Mouse (Mus musculus): Measurements from ENCODE around the gene Acoxl. TPM values are rescaled to one million over a fixed set of nuclear protein-coding genes. Genes with fewer than 3 reads are reported as not detected.

Gene Acoxl
- 1.4 and 1.6 TPM in 2 replicates for polyA plus RNA-seq (2014; fragmentation: Nextera tagmentation; extraction: Ambion mirVana)

DNA sequence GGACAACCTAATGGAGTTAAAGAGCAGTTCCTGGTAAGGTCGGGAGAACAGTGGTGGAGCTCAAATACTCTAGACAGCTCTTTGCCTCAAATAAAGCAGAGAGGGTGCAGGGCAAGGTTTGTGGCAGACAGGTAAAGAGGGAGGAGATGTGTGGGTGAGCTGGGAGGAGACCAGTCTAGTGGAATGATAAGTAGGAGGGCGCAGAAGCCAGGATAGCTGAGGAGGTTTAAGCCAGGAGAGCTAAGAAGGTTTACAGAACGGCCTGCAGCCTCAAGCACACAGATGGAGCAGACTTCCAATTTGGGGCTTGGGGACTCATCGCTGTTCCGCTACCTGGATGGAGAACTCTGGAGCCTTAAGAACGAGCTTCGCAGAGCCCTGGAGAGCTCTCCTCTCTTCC, at the start of gene Acoxl:
Gene Acoxl (plus strand): TSS at position 301 of the 400 bp plus-strand sequence.
- ATAC-seq (ENCODE audit: low FRiP score, low TSS enrichment): no peak
- H3K9ac ChIP-seq (ENCODE audit: low read depth, low read length): no peak within 1 kb of the TSS
- 70% methylated on average over 7 of the region's 7 CpGs for WGBS
- no peak within 1 kb of the TSS for H3K27ac ChIP-seq (ENCODE audit: low read depth, low read length)
- H3K4me3 ChIP-seq (ENCODE audit: low read length): no peak within 1 kb of the TSS
- no peaks in the 10 kb centered on the region for H3K4me1 ChIP-seq (ENCODE audit: control insufficient read depth, insufficient read depth, low read length)
- no peak within 1 kb of the TSS for H3K4me2 ChIP-seq (replicated peaks; ENCODE audit: low read depth, low read length)
- no peaks in the 10 kb centered on the region for H3K9me3 ChIP-seq (ENCODE audit: control insufficient read depth, low read length)
- H3K36me3 ChIP-seq (ENCODE audit: control insufficient read depth, insufficient read depth, low read length): no peaks in the 10 kb centered on the region
- peaks cover 30% of the 10 kb centered on the region for H3K27me3 ChIP-seq (ENCODE audit: control insufficient read depth, insufficient read depth, low read length)

DNA sequence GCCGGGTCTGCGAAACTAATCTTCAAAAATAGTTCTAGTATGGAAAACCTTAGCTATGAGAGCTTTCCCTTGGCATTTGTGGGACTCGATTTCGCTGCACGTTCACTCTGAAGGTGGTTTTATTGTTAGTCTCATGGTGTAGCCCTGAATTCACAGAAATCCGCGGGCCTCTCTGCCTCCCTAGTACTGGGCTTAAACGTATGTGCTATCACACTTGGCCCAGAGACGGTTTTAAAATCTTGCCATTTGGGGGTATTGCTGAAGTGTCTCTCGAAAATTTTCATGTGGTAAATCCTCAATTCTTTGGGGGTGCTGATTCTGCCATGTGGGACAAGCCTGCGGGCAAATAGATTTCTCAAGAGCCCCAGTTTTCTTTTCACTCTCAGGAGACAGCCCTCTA, 49.5 kb upstream of the Acoxl start:
- ATAC-seq (ENCODE audit: low FRiP score, low TSS enrichment): 0 out of 2 replicates have a peak, but pooled peaks have one; percentile 24
- Histone ChIP-seq H3K36me3 (ENCODE audit: control insufficient read depth, insufficient read depth, low read length) (no peaks in the 10 kb centered on the region), H3K27ac (ENCODE audit: low read depth, low read length) (no peak overlapping the region), H3K9ac (ENCODE audit: low read depth, low read length) (peak overlapping the region; percentile 82), H3K4me2 (replicated peaks; ENCODE audit: low read depth, low read length) (peak overlapping the region; percentile 76), H3K9me3 (ENCODE audit: control insufficient read depth, low read length) (no peaks in the 10 kb centered on the region), H3K4me1 (ENCODE audit: control insufficient read depth, insufficient read depth, low read length) (peaks cover 20% of the 10 kb centered on the region), H3K27me3 (ENCODE audit: control insufficient read depth, insufficient read depth, low read length) (no peaks in the 10 kb centered on the region), H3K4me3 (ENCODE audit: low read length) (peak overlapping the region; percentile 77)
- 6% methylated on average over 11 of the region's 11 CpGs for WGBS

DNA sequence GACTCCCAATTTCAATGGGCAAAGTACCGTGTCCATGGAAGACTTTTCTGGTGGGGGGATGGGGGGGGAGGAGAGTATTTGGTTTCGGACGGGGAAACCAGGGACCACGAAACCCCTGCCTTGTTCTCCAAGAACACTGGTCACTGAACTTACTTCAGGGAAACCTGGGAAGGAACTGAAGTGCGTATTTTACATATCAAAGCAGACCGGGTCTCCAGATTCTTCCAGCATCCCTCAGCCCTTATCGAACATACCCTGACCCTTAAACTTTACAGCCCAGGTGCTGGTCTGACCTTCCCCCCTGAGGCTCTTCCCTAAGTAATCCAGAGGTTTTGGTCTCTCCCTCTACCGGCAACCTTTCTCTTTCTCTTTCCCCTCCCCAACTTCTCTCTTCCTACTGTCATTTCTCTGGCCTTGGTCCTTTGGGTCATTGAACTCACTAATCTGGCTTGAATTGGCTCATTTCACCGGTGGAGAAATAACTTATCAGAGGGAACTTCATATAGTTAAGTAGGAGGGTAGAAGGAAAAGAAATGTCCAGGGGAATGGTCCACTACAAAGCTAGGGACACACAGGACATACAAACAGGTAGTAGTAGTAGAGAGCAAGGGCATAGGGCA, 48.9 kb upstream of the Acoxl start:
- Histone ChIP-seq H3K36me3 (ENCODE audit: control insufficient read depth, insufficient read depth, low read length) (no peaks in the 10 kb centered on the region), H3K4me2 (replicated peaks; ENCODE audit: low read depth, low read length) (peak overlapping the region; percentile 76), H3K4me1 (ENCODE audit: control insufficient read depth, insufficient read depth, low read length) (peaks cover 20% of the 10 kb centered on the region), H3K27ac (ENCODE audit: low read depth, low read length) (no peak overlapping the region), H3K27me3 (ENCODE audit: control insufficient read depth, insufficient read depth, low read length) (no peaks in the 10 kb centered on the region), H3K4me3 (ENCODE audit: low read length) (peak overlapping the region; percentile 77), H3K9me3 (ENCODE audit: control insufficient read depth, low read length) (no peaks in the 10 kb centered on the region), H3K9ac (ENCODE audit: low read depth, low read length) (peak overlapping the region; percentile 82; the same call in 1 of the 2 replicates)
- no peak for ATAC-seq (ENCODE audit: low FRiP score, low TSS enrichment)
- 17% methylated on average over 9 of the region's 9 CpGs for WGBS

DNA sequence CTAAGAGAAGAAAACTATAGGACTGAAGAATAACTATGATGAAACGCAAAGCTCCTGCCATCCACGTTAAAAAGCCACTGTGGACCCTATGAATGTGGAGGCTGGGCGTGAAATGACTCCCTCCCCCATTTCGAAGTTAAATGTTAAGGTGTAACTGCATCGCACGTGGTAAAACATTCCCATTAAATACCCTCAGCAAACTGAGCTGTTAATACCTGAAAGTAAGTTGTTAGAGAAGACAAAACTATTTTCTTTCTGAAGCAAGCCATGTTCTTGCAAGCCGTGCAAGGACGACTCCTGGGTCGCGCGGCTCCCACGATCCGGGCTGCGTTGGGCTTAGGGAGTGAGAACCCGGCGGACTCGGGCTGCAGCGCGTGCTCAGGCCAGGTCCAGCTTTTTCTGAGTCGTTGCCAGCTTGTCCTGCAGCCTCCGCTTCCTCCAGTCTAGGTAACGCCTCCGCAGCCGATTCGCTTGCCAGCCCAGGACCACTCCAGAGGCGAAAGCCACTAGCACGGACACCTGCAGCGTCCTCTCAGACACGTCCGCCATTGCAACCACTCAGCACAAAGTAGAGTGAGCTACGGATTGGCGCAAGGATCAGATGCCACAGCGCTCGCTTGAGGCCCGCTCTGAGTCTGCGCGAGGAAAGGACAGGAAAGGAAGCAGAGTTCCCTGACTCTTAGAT, 46.6 kb upstream of the Acoxl start, which contains the start of gene Mtln:
Gene Mtln (minus strand): TSS at position 570 of the 685 bp plus-strand sequence.
- H3K9me3 ChIP-seq (ENCODE audit: control insufficient read depth, low read length): no peaks in the 10 kb centered on the region
- peaks cover 20% of the 10 kb centered on the region for H3K4me1 ChIP-seq (ENCODE audit: control insufficient read depth, insufficient read depth, low read length)
- under 1% methylated on average over 37 of the region's 37 CpGs for WGBS

DNA sequence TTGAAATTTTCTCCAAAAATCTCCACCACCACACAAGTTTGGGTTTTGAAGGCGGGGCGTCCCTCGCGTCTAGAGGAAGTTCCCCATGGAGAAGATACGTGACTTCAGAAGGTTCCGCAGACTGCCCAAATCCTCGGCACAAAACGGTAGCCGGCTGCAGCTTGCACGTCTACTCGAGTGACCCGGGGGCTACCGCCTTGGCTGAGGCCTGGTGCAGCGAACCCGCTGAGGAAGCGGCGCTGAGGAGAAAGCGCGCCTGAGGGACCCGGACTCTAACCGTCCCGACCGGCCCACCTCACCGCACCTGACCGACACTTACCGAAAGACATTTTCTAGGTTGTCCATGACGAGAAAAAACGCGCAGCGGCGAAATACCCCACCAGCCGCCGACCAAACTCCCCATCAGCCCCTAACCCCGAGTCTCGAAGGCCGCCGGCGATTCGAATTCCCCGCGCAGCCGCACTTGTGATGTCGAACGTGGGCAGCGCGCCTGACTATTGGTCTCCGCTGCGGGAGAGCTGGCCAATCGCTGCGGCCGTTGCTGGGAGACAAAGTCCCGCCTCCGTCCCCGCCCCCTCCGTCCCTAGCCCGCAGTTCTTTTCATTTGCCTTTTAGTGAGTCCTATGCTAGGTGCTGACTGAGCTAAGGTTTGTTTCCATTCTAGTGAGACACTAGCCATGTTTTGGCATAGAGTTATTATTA, 7.1 kb upstream of the Acoxl start, which contains the start of gene Bub1:
Gene Bub1 (minus strand): TSS at position 465 of the 702 bp plus-strand sequence.
- H3K9ac ChIP-seq (ENCODE audit: low read depth, low read length): peak within 1 kb of the TSS; percentile 74
- H3K27ac ChIP-seq (ENCODE audit: low read depth, low read length): no peak within 1 kb of the TSS
- ATAC-seq (ENCODE audit: low FRiP score, low TSS enrichment): peak; percentile 97
- no peaks in the 10 kb centered on the region for H3K9me3 ChIP-seq (ENCODE audit: control insufficient read depth, low read length)
- H3K36me3 ChIP-seq (ENCODE audit: control insufficient read depth, insufficient read depth, low read length): peaks cover 9% of the 10 kb centered on the region; the same call in 1 of the 2 replicates
- H3K4me2 ChIP-seq (replicated peaks; ENCODE audit: low read depth, low read length): peak within 1 kb of the TSS; percentile 54
- WGBS: under 1% methylated on average over 56 of the region's 56 CpGs
- H3K4me3 ChIP-seq (ENCODE audit: low read length): peak within 1 kb of the TSS; percentile 89
- no peaks in the 10 kb centered on the region for H3K27me3 ChIP-seq (ENCODE audit: control insufficient read depth, insufficient read depth, low read length)
- no peaks in the 10 kb centered on the region for H3K4me1 ChIP-seq (ENCODE audit: control insufficient read depth, insufficient read depth, low read length)

More for the DNA sequence above, 46.6 kb upstream of the Acoxl start, which contains the start of gene Mtln:
- peak; percentile 94 for ATAC-seq (ENCODE audit: low FRiP score, low TSS enrichment)
- H3K4me2 ChIP-seq (replicated peaks; ENCODE audit: low read depth, low read length): peak within 1 kb of the TSS; percentile 53
- H3K9ac ChIP-seq (ENCODE audit: low read depth, low read length): peak within 1 kb of the TSS; percentile 81
- H3K27ac ChIP-seq (ENCODE audit: low read depth, low read length): peak within 1 kb of the TSS; percentile 92
- H3K4me3 ChIP-seq (ENCODE audit: low read length): peak within 1 kb of the TSS; percentile 80
- H3K36me3 ChIP-seq (ENCODE audit: control insufficient read depth, insufficient read depth, low read length): no peaks in the 10 kb centered on the region
- H3K27me3 ChIP-seq (ENCODE audit: control insufficient read depth, insufficient read depth, low read length): no peaks in the 10 kb centered on the region

DNA sequence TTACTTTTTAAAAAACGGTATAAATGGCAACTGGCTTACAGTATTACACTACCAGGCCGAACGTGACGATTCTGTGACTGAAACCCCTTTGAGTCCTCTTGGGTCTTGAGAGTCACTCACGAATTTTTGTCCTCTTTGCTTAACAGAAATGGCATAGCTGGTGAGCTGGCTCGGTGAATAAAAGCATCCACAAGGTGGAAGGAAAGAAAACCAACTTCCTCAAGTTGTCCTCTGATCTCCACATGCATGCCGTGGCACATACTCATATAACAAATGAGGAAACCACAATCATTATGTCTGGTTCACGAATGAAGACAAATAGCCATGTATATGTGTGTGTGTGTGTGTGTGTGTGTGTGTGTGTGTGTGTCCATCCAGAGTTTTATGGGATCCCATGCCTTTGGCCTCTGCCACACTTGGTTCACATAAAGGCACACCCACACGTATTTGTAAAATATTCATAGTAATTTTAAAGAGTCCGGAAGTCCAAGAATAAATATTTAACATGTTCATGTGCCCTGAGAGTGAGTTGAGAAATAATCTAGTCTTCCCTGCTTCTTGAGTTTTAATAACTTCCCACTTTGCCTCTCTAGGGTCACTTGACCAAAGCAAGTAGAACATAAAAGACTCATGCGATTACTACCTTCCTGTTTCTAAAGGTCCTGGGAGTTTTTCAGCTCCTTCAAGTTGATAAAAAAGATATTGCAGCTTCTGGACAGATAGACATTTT, 6.4 kb upstream of the Acoxl start:
- Histone ChIP-seq H3K27me3 (ENCODE audit: control insufficient read depth, insufficient read depth, low read length) (no peaks in the 10 kb centered on the region), H3K4me3 (ENCODE audit: low read length) (peak overlapping the region; percentile 89), H3K4me1 (ENCODE audit: control insufficient read depth, insufficient read depth, low read length) (no peaks in the 10 kb centered on the region), H3K27ac (ENCODE audit: low read depth, low read length) (no peak overlapping the region), H3K9me3 (ENCODE audit: control insufficient read depth, low read length) (no peaks in the 10 kb centered on the region), H3K4me2 (replicated peaks; ENCODE audit: low read depth, low read length) (peak overlapping the region; percentile 54), H3K36me3 (ENCODE audit: control insufficient read depth, insufficient read depth, low read length) (peaks cover 5% of the 10 kb centered on the region; the same call in 1 of the 2 replicates), H3K9ac (ENCODE audit: low read depth, low read length) (peak overlapping the region; percentile 28; the same call in 1 of the 2 replicates)
- ATAC-seq (ENCODE audit: low FRiP score, low TSS enrichment): no peak; the same call in none of the 2 replicates
- 42% methylated on average over 11 of the region's 11 CpGs for WGBS

DNA sequence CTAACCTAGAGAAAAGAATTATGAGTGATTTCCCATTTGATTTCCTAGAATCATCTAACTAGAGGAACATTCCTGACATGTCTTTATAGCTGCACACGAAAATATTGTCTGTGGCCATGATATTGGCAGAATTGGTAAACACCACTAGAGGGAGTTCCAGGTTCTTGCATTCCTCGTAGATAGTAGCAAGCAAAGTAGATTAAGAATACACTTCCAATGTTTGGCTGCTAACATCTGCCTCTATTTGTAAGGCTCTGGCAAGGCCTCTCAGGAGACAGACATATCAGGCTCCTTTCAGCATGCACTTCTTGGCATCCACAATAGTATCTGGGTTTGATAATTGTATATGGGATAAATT, 5.9 kb upstream of the Acoxl start:
- H3K27me3 ChIP-seq (ENCODE audit: control insufficient read depth, insufficient read depth, low read length): no peaks in the 10 kb centered on the region
- ATAC-seq (ENCODE audit: low FRiP score, low TSS enrichment): no peak
- no peak overlapping the region for H3K27ac ChIP-seq (ENCODE audit: low read depth, low read length)
- no peaks in the 10 kb centered on the region for H3K4me1 ChIP-seq (ENCODE audit: control insufficient read depth, insufficient read depth, low read length)
- no peak overlapping the region for H3K4me3 ChIP-seq (ENCODE audit: low read length)
- WGBS: 21% methylated on average over 2 of the region's 2 CpGs
- no peaks in the 10 kb centered on the region for H3K9me3 ChIP-seq (ENCODE audit: control insufficient read depth, low read length)
- no peaks in the 10 kb centered on the region; the same call in 1 of the 2 replicates for H3K36me3 ChIP-seq (ENCODE audit: control insufficient read depth, insufficient read depth, low read length)
- no peak overlapping the region for H3K4me2 ChIP-seq (replicated peaks; ENCODE audit: low read depth, low read length)
- no peak overlapping the region for H3K9ac ChIP-seq (ENCODE audit: low read depth, low read length)

DNA sequence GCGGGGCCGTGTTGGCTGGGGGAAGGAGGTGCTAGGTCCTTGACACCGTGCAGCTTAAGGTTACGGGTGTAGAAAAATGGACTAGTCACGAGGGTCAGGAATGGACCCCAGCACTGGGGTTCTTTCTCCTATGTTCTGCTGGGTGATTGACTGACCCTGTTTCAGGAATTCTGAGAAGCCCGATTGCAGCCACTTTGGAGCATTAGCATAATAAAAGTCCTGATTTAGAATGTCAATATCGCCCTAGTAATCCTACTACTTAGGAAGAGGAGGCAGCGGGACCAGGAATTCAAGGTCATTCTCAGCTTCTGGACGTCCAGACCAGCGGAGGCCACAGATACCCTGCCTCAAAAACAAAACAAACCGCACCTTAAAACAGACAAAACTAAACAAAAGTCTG, 749 bp downstream of the Acoxl start:
- 16% methylated on average over 11 of the region's 11 CpGs for WGBS
- Histone ChIP-seq H3K27me3 (ENCODE audit: control insufficient read depth, insufficient read depth, low read length) (peaks cover 30% of the 10 kb centered on the region), H3K4me2 (replicated peaks; ENCODE audit: low read depth, low read length) (no peak overlapping the region), H3K9ac (ENCODE audit: low read depth, low read length) (no peak overlapping the region), H3K36me3 (ENCODE audit: control insufficient read depth, insufficient read depth, low read length) (no peaks in the 10 kb centered on the region), H3K4me1 (ENCODE audit: control insufficient read depth, insufficient read depth, low read length) (no peaks in the 10 kb centered on the region), H3K27ac (ENCODE audit: low read depth, low read length) (no peak overlapping the region), H3K4me3 (ENCODE audit: low read length) (no peak overlapping the region), H3K9me3 (ENCODE audit: control insufficient read depth, low read length) (no peaks in the 10 kb centered on the region)
- ATAC-seq (ENCODE audit: low FRiP score, low TSS enrichment): no peak

Measured in kidney, embryonic 14.5 days (tissue).